Mouse (Mus musculus): ENCODE measurements around the gene Gm13871.
"Not testable (repeated sequence)": the region's sequence is repeated elsewhere in the genome, so short reads cannot be mapped to it uniquely, and the experiment has no call there.

Gm13871 gene

DNA sequence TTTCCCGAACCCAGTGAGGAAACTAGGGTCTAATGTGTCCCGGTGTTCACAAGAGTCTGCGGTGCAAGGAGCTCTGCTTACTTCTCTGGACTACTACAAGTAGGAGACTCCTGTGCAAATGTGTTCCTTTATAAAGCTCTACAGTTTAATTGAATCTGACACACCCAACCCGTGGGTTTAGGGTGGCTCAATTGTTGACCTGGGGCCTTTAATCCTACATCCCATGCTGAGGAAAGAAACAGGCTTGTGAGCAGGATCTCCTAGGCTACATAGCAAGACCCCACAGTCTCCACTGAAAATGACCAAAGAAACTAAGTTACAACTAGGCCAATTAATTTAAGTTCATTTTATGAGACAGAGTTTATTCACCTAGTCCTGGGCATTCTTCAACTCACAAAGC is at the start of gene Gm13871:
Gm13871 (minus strand) TSS at position 101 of the 400 bp plus-strand sequence.
- DNase-seq (ENCODE audit: low read depth in 2 of 2, low spot score in 2 of 2) = not testable (repeated sequence)

GRCm38 (mm10) chr4:73950375-73950896 is 44.7 kb upstream of the Gm13871 start, which contains the start of gene 2310002L09Rik:
Gene 2310002L09Rik (minus strand): TSS chr4:73950846.
- no peak for DNase-seq (ENCODE audit: low read depth in 2 of 2, low spot score in 2 of 2)

- not testable (repeated sequence) for DNase-seq (ENCODE audit: low read depth in 2 of 2, low spot score in 2 of 2)
Measured at GRCm38 (mm10) chr4:73920660-73921059, 14.9 kb upstream of the Gm13871 start, which contains the start of gene Gm11756. Gene Gm11756 (minus strand): TSS chr4:73920760.

GRCm38 (mm10) chr4:73891012-73891411 is 14.7 kb downstream of the Gm13871 start, which contains the start of gene Gm11757:
Gene Gm11757 (minus strand): TSS chr4:73891112.
- not testable (repeated sequence) for DNase-seq (ENCODE audit: low read depth in 2 of 2, low spot score in 2 of 2)

GRCm38 (mm10) chr4:73876166-73876565 is 29.6 kb downstream of the Gm13871 start, which contains the start of gene Gm11758:
Gene Gm11758 (minus strand): TSS chr4:73876266.
- DNase-seq (ENCODE audit: low read depth in 2 of 2, low spot score in 2 of 2) = not testable (repeated sequence)
